Mouse (Mus musculus): Measurements from ENCODE around the gene Vsir.

The Vsir gene

DNA sequence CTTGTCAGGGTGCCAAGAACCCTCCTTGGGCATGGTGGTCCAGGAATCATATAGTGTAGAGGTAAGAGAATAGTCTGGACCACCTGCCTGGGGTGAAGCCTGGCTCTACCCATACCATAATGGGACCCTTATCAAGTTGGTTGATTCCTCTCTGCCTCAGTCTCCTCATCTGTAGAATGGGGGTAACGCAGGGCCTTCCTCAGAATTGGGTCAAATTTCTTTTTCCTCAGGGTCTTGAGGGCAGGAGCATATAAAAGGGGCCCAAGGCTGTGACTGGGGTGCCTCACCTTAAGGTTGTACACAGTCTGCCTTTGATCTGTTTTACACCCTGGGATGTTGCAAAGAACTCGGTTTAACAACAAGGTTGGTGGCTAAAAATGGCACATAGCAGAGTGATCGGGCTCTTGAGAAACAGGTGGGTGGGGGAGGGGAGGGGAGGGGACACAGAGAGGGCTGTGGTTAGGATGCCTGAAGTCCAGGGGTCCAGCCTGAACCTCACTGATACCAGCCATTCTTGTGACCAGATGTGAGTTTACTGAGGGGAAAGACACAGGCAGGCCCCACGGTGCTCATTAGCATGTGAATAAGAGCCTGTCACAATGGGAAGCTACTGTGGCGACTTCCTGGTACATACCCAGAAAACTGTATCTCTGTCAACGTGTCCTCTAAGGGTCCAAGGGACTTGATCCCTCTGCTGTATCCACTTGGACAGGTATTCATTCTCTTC is 43.7 kb downstream of the Vsir start:
- DNase-seq, result peak; percentile 53

DNA sequence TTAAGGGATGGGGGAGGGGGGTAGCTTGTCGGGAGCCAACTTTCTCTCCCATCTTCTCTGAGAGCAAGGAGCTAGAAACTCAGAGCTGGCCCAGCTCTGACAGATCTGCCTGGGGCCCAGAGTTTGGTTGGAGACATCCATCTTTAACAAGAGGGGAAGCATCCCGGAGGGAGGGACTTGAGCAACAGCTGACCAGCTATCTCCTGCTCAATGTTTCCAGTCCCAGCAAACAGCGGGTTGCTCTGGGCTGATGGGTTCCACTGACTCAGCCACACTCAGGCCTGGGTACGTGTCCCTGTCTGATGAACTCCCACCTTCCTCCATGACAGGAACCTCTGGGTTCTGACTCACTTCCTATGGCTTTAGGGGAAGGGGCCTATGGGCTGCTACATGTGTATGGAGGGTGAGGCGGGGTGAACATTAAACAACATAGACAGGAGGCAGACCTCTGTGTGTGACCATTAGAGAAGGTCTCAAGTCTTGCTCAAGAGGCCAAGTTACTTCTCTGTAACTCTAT is 44.3 kb downstream of the Vsir start:
- DNase-seq, result peak in 1 of 2 experiments; percentile 31

DNA sequence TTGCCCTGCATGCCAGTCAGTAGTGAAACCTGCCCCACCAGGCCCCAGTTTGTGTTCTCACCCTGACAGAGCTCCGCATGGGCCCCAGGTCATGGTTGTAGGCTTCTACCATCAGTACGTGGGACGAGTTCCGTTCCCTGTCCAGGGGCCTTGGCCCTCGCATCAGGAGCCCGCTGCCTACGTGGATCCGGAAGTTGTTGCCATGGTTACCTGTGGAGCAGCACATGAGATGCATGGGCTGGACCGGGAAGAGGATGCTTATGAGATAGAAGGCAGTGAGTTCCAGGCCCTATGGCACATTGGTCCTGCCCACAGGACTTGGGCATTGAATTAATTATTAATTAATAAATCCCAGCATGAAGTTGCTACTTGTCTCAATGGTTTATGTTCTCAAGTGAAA is 45.0 kb downstream of the Vsir start:
- peak in 1 of 2 experiments; percentile 35 for DNase-seq

DNA sequence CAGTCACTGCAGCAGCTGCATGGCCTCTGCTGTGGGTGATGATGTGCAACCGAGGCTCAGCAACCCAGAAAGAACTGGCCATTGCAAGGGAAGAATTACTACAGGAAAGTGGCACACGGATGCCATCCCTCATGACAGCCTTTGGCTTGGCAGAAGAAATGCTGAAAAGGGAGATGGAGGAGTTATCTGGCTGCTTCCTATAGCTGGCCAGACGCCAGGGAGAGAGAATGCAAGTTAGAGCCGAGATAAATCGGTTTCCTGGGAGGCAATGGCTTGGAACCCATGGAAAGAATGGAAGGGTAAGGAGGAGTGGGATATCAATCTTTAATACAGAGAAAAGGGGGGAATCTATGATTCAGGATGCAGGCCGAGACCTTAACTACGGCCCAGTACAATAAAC is 48.3 kb downstream of the Vsir start:
- DNase-seq, result no peak

DNA sequence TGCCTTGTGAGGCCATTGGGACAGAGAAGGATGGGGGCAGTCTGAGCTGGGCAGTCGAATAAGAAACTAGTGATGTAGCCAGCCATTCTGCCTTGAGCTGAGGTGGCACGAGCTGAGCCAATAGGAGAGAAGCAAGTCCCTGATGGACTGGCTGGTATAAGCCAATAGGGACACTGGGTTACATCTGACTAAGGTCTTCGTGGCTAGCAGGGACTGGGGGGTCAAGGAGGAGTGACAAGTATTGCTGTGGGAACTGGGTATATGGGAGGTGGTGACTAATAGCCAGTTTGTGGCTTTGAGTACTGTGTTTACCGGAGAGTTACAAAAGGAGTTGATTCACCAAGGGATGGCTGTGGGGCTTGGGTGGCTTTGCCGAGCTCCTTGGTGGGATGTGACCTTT is 49.0 kb downstream of the Vsir start:
- DNase-seq, result no peak

DNA sequence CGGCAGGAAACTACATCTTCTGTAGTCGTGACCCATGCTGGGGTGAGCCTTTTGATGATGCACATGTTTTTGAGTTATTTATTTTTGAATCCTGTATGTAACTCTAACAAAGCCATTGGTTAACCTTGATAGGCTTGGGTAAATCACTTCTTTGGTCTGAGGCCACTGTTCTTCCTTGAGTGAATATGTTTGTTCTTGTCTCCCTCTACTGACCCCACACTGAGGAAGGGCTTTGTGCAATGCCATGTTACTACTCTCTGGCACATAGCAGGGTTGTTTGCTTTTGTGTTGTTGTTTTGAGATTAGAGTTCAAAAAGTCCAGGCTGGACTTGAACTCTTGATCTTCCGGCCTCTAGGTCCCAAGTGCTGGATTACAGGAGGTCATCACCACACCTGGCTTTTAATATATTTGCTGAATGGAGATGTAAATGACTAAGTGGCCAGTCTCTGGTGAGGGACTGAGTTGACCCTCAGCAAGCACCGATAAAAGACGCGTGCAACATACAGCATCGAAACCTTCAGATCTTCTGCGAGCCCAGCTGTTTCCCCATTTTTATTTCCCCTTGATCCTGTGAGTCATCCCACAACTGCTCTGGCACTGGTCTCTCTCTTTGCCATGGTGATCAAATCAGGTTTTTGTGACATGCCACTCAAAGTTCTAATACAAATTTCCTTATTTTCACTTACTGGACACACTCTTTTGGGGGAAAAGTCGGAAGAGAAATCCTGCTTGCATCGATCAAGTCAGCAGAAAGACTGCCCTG is 51.6 kb downstream of the Vsir start:
- no peak for DNase-seq

DNA sequence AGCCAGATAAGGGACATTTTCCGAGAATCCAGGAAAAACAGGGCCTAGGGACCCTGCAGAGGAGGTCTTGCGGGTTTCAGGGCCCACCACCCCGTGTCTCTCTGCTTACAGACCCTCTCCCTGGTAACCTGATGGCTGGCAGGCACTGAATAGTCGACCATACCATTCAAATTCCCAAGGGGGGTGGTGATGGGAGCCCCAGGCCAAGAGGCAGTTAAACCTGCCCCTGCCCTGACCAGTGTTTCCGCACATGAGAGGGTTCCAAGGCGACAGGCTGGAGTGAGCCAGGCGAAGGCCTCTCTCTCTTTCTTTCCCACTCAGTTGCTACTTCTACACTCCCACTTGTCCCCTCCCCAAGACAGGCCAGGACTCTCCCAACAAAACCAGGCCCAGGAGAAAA is 52.8 kb downstream of the Vsir start, which contains the start of gene Gm17455:
TSS of gene Gm17455 (plus strand) at position 278 of the 400 bp plus-strand sequence.
- no peak for DNase-seq

DNA sequence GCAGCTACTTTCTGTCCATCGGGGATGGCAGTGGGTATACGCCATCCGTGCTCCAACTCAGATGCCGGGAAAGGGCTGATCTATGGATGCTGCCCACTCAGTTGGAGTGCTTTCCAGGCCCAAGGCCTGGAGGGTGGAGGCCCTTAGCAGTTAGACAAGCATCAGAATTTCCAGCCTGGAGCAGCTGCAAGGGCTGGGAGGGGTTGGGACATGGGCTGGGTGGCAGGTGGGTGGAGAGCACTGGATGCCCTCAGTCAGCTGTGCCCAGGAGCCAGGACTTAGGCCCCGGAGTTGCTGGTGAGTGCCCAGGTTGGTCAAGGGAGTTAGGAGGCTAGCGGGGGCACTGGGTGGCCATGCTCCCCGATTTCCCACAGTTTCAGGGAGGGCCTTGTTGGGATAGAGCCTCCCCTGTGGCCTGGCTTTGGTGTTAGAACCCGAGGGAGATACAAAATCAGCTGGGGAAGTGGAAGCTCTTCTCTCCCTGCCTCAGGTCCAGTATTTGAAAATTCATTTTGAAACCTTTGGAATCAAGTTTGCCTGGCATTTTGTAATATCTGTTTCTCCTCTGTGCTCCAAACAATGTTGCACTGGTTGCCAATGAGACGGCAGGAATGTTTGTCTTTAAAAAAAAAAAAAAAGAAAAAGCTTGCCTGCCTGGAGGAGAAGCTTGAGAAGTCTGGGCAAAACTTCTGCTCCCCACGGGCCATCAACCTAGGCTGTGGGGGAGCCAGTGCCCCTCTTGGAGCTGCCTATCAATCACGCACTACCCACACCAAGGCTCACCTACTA is 54.0 kb downstream of the Vsir start:
- no peak for DNase-seq

DNA sequence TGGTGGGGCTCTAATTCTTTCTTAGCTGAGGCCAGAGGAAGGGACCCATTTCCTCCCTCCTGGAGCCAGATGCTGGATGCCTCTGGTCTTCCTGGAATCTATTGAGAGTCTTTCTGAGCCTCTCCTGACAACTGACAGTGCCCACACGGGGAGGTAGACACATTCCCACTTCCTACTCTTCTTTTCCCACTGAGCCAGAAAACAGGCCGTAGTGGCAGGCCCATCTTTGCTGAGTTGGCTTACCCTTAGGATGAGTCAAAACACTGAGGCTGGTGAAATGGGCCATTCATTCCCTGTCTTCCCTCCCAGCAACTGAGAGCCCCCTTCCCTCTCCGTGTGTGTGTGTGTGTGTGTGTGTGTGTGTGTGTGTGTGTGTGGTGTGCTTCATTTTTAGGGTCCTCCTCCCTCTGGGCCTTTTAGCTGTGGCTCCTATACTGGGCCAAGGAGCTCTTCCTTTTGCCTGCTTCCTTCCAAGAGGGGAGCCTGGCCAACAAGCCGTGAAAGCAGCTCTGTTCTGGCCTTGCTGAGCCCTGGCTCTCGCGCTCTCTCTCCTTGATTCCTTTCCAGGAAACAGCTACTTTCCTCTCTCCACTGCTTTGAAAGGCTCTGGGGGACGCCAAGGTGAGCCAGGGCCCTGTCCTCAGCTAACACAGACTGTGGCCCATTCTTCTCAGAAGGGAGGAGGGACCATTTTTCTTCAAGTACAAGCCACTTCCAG is 59.0 kb downstream of the Vsir start:
- DNase-seq, result no peak

DNA sequence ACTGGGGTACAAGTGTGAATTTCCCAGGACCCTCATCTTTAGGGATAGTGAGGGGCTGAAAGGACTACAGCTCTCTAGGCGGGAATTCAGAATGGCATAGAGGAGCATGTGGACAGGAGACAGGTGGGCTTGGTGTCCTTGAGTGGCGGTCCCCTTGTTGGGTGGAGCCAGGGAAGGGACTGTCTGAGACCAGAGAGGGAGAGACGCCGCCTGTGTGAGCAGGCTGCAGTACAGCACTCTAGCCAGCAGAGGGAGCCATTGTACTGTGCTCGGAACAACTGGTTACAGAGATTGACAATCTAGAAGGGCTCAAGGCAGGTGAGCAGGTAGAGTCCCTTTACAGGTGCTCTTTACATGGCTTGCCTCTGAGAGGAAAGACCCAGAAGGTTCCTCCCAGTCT is 61.2 kb downstream of the Vsir start:
- peak; percentile 71 to 74 for DNase-seq

DNA sequence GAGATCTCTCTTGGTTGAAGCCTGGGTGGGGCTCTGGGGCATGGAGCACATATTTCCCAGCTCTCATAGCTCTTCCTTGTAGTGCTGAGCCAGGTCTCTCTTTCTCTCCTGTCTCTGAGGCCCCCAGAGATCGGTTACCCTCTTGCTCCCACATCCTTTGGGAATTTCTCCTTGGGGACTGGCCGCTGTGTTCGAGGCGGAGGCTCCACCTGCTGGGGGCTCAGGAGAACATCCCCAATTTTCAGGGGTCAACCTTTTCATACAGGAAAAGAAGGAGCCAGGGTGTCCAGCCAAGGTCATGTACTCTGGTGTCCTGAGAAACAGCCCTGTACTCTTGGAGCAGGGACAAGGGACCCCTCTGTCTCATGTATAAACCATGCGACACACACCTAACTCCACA is 65.1 kb downstream of the Vsir start:
- DNase-seq, result no peak

DNA sequence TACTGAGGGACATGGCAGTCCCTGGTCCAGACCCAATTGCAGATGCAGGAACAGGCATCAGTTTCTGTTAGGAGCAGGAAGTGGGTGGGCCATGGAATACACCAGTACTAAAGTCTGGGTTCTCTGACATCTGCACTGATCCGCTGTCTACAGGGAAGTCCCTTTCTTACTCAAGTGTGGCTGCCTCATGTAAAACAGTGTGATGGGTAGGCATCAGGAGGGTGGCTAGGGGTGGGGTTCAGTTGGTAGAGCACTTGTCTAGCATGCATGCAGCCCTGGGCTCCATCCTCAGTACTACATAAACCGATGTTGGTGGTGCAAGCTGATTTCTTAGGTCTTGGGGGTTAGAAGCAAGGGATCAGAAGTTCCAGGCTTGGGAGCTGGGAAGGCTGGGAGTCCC is 67.1 kb downstream of the Vsir start:
- no peak for DNase-seq

DNA sequence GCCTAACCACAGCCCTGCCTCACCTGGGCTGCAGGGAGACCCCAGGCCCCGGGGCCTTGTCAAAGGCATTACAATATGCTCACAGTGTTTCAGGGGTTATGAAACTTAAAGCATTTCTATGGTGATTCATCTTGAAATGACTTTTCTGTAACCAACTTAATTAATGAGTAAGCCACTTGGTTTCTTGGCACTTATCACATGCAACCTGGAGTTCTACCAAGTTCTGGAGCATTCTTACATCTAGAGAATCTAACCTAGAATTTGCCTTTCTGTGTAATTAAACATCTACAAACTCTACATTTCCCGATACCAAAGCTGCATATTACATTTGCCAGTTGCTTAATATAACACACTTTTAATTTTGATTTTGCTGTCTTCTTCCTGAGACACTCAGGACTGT is 70.4 kb downstream of the Vsir start:
- no peak for DNase-seq

DNA sequence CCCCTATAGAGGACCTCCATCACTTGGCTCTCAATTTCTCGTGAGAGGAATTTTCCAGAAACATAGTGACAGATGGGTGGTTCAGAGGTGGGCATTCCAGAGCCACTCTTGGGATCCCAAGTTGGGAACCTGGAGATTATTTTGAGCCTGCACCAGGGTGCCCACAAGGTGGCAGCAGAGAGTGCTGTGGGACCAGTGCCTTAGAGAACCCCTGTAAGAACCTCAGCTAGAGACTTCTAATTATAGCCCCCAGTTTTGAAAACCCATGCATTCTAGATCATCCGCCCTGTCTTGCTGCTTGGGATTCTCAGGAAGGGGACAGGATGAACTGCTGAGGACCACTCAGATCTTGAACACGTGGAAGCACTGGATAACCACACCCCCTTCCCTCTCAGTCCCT is 71.5 kb downstream of the Vsir start:
- DNase-seq, result peak; percentile 66 to 72

DNA sequence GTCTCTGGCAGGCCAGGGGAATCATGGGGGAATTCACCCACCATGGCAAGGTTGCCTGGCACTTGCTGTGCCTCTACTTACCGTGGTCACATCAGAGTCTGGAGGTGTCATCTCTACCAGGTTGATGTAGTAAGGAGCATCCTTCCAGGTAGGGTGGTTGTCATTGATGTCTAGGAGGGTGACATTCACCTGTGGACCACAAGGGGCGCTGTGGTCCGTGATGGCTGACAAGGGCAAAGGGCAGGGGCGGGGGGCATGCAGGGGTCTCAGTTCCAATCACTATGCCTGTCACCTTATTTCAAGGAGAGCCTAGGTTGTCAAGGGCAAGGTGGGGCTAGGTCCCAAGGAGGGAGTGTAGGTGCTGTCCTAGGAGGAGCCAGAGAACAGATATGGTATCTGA is 73.0 kb downstream of the Vsir start:
- peak in 1 of 2 experiments; percentile 15 for DNase-seq
